Mouse (Mus musculus) thymus, adult 2 months (tissue): ENCODE results near the gene Lhb.

Experiments
- CTCF ChIP-seq: fragments of 200-500 bp; IDR thresholded peaks from 2 replicates; pipeline ENCODE4 v1.5.1; 2012; ENCODE audit warnings: mild to moderate bottlenecking, control low read depth, low read length, moderate library complexity, borderline replicate concordance; ENCODE audit not compliant: control insufficient read depth, poor library complexity, insufficient read depth; ENCODE audit errors: extremely low read depth
- POLR2A ChIP-seq: fragments of 200-500 bp; IDR thresholded peaks from 2 replicates; pipeline ENCODE4 v1.6.1; 2012; ENCODE audit warnings: mild to moderate bottlenecking, low read length, control low read depth, moderate library complexity; ENCODE audit not compliant: control insufficient read depth, poor library complexity, insufficient read depth; ENCODE audit errors: extremely low read depth

GRCm38 (mm10) chr7:45462325-45462724 lies 41.7 kb downstream of the Lhb start:
- no peak for TF ChIP-seq CTCF
- TF ChIP-seq POLR2A, result no peak
